Mouse (Mus musculus) lung, postnatal 0 days (tissue): ENCODE results near the gene Gm38655. TPM values are rescaled to one million over a fixed set of nuclear protein-coding genes. Genes with fewer than 3 reads are reported as not detected.

ENCODE experiments used
- ATAC-seq: fragments of 200-750 bp; cut with Nextera tagmentation; 2 replicates; pipeline ENCODE4 v1.8.0; 2017; ENCODE audit warnings: moderate library complexity
- DNase-seq: peaks from one replicate; pipeline ENCODE4 v3.0.0-alpha.2; 2016; ENCODE audit warnings: low spot score
- H3K27ac ChIP-seq: fragments of 300-500 bp; sonication (generic); 2 replicates; pipeline ENCODE4 v1.5.1; 2014; ENCODE audit warnings: antibody characterized with exemption, mild to moderate bottlenecking, low read length, mixed read lengths
- H3K27me3 ChIP-seq: fragments of 300-500 bp; sonication (generic); replicated peaks from 2 replicates; pipeline ENCODE4 v1.6.1; 2014; ENCODE audit warnings: low read length, mixed read lengths; ENCODE audit not compliant: insufficient read depth
- H3K36me3 ChIP-seq: fragments of 300-500 bp; sonication (generic); 2 replicates; pipeline ENCODE4 v1.6.1; 2014; ENCODE audit warnings: low read length, mixed read lengths; ENCODE audit not compliant: insufficient read depth
- H3K4me1 ChIP-seq: fragments of 300-500 bp; sonication (generic); 2 replicates; pipeline ENCODE4 v1.6.1; 2014; ENCODE audit warnings: antibody characterized with exemption, low read depth, low read length, mixed read lengths; ENCODE audit not compliant: insufficient read depth
- H3K4me2 ChIP-seq: fragments of 300-500 bp; sonication (generic); replicated peaks from 2 replicates; pipeline ENCODE4 v1.6.1; 2014; ENCODE audit warnings: low read depth, mild to moderate bottlenecking, low read length, moderate library complexity, mixed read lengths
- H3K4me3 ChIP-seq: fragments of 300-500 bp; sonication (generic); 2 replicates; pipeline ENCODE4 v1.5.1; 2014; ENCODE audit warnings: low read depth, low read length
- H3K9ac ChIP-seq: fragments of 300-500 bp; sonication (generic); replicated peaks from 2 replicates; pipeline ENCODE4 v1.6.1; 2014; ENCODE audit warnings: low read depth, mild to moderate bottlenecking
- H3K9me3 ChIP-seq: fragments of 300-500 bp; sonication (generic); 2 replicates; pipeline ENCODE4 v1.6.1; 2016; ENCODE audit warnings: low read length, mixed read lengths
- CTCF ChIP-seq: IDR thresholded peaks from 2 replicates; pipeline ENCODE4 v1.5.1; 2016; ENCODE audit warnings: antibody characterized with exemption, mild to moderate bottlenecking
- EP300 ChIP-seq: IDR thresholded peaks from 2 replicates; pipeline ENCODE4 v1.6.1; 2016; ENCODE audit warnings: antibody characterized with exemption, mild to moderate bottlenecking, control low read depth
- WGBS: fragments of 180-500 bp; shearing (Covaris S2); extraction: QIAGEN DNeasy Blood & Tissue Kit; methylation state at CpG from one replicate; pipeline ENCODE4 v1.1.7; 2014; 5-methylcytosine and 5-hydroxymethylcytosine counted together
- polyA plus RNA-seq: library from polyadenylated mRNA; unstranded; fragments of >200 nt; fragmentation: Nextera tagmentation; extraction: Ambion mirVana; gene quantifications from 2 replicates; pipeline ENCODE4 v1.2.1, GENCODE M21; 2015

Gene Gm38655
- polyA plus RNA-seq, 1 experiment from 2014 or later = 6.4 TPM

- no peak overlapping the region for H3K4me3 ChIP-seq
- no peak for DNase-seq
- H3K4me2 ChIP-seq = no peak overlapping the region
- ATAC-seq = no peak
- peaks cover 41% of the 10 kb centered on the region for H3K36me3 ChIP-seq
- no peaks in the 10 kb centered on the region for H3K27me3 ChIP-seq
- no peak overlapping the region for H3K27ac ChIP-seq
- no peaks in the 10 kb centered on the region for H3K4me1 ChIP-seq
- no peak overlapping the region for H3K9ac ChIP-seq
- WGBS = 92% methylated on average over 4 of the region's 4 CpGs
- TF ChIP-seq EP300 = no peak
- TF ChIP-seq CTCF = no peak
- H3K9me3 ChIP-seq = no peaks in the 10 kb centered on the region
Measured at GRCm38 (mm10) chr17:25202401-25202800, 27.1 kb upstream of the Gm38655 start.

DNA sequence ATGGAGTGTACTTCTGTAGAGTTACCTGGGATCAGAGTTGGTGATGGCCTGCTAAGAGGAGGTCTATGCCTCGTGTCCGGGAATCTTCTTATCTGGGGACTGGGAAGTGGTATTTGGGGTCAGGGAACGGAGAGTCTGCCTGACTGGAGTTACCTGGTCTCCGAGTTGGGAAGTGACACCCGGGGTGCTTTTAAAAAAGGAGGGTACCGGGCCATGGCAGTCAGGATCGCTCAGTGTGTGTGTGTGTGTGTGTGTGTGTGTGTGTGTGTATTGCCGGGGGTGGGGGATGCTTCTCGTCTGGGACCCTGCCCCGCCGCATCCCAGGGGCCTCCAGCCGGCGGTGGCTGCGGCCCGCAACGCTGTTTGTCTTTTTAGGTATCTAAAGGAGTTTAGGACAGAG, 13.8 kb upstream of the Gm38655 start:
- no peak for TF ChIP-seq EP300
- TF ChIP-seq CTCF = no peak
- Histone ChIP-seq H3K9me3 (no peaks in the 10 kb centered on the region), H3K9ac (peak overlapping the region; percentile 92), H3K4me3 (peak overlapping the region; percentile 96), H3K4me2 (peak overlapping the region; percentile 80), H3K27me3 (no peaks in the 10 kb centered on the region), H3K36me3 (no peaks in the 10 kb centered on the region; the same call in 1 of the 2 replicates), H3K27ac (no peak overlapping the region), H3K4me1 (peaks cover 15% of the 10 kb centered on the region)
- ATAC-seq (no peak), DNase-seq (no peak)
- 4% methylated on average over 15 of the region's 16 CpGs for WGBS

DNA sequence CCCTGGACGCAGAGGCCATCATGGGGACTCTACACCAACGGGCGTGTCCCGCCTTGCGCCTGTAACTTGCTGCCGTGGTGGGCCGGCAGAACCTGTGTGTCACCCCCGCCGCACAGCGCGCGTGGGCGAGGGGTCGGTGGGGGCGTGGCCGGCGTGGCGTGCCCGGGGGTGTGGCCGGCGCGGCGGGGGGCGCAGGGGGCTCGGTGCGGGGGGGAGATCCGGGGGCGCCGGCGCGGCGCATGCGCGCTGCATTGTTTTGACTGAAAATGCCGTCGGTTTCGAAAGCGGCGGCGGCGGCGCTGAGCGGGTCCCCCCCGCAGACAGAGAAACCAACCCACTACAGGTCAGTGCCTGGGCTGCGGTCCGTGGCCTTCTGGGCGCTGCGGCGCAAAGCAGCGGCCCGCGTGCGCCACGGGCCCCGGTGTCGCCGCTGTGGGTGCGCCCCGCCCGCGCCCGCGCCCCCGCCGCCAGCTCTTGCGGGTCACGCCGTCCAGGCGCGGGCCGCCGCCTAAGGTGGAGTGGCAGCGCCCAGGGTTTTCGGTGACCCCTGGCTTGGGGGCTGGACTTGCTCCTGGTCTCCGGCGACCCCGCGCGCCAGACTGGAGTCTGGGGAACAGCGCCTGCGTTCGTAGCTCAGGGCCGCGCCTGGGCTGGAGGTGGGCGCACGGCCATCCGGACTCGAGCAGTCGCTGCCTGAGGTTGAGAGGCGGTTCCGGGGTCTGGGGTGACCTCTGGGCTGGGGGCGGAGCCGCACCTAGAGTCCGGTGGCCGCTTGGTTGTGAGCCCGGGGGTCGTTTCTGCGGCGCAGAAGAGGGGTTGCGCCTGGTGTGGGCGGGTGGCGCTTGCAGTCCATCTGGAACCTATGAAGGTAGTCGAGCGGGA, 13.1 kb upstream of the Gm38655 start, which contains the start of gene Unkl:
TSS of gene Unkl (plus strand) at position 248 of the 882 bp plus-strand sequence.
- ATAC-seq (peak; percentile 62), DNase-seq (peak; percentile 77)
- Histone ChIP-seq H3K36me3 (no peaks in the 10 kb centered on the region; the same call in 1 of the 2 replicates), H3K9ac (peak within 1 kb of the TSS; percentile 92), H3K27ac (peak within 1 kb of the TSS; percentile 93), H3K4me1 (peaks cover 15% of the 10 kb centered on the region), H3K27me3 (no peaks in the 10 kb centered on the region), H3K4me2 (peak within 1 kb of the TSS; percentile 80), H3K9me3 (no peaks in the 10 kb centered on the region), H3K4me3 (peak within 1 kb of the TSS; percentile 96)
- under 1% methylated on average over 76 of the region's 104 CpGs for WGBS
- no peak for TF ChIP-seq CTCF
- TF ChIP-seq EP300 = no peak

- H3K9me3 ChIP-seq = no peaks in the 10 kb centered on the region
- no peaks in the 10 kb centered on the region for H3K27me3 ChIP-seq
- peak overlapping the region; percentile 92 for H3K9ac ChIP-seq
- TF ChIP-seq CTCF (no peak), EP300 (no peak)
- no peak for ATAC-seq
- peak overlapping the region; percentile 80 for H3K4me2 ChIP-seq
- WGBS = 8% methylated on average over 11 of the region's 11 CpGs
- no peak for DNase-seq
- H3K36me3 ChIP-seq = no peaks in the 10 kb centered on the region; the same call in 1 of the 2 replicates
- H3K4me1 ChIP-seq = peaks cover 15% of the 10 kb centered on the region
- H3K4me3 ChIP-seq = peak overlapping the region; percentile 96
- peak overlapping the region; percentile 93 for H3K27ac ChIP-seq
Measured at GRCm38 (mm10) chr17:25187784-25188149, 12.5 kb upstream of the Gm38655 start.

GRCm38 (mm10) chr17:25184961-25185360, 9.7 kb upstream of the Gm38655 start:
- H3K4me3 ChIP-seq = peak overlapping the region; percentile 58
- DNase-seq = peak; percentile 27
- H3K36me3 ChIP-seq = no peaks in the 10 kb centered on the region
- peaks cover 14% of the 10 kb centered on the region for H3K4me1 ChIP-seq
- H3K27me3 ChIP-seq = no peaks in the 10 kb centered on the region
- H3K4me2 ChIP-seq = peak overlapping the region; percentile 97
- no peak for TF ChIP-seq EP300
- no peak for TF ChIP-seq CTCF
- whole genome bisulfite sequencing = 6% methylated on average over 17 of the region's 17 CpGs
- H3K27ac ChIP-seq = 0 out of 2 replicates have a peak overlapping the region, but pooled peaks have one; percentile 4
- no peaks in the 10 kb centered on the region for H3K9me3 ChIP-seq
- peak overlapping the region; percentile 65 for H3K9ac ChIP-seq
- ATAC-seq = peak; percentile 3; the same call in 1 of the 2 replicates

DNA sequence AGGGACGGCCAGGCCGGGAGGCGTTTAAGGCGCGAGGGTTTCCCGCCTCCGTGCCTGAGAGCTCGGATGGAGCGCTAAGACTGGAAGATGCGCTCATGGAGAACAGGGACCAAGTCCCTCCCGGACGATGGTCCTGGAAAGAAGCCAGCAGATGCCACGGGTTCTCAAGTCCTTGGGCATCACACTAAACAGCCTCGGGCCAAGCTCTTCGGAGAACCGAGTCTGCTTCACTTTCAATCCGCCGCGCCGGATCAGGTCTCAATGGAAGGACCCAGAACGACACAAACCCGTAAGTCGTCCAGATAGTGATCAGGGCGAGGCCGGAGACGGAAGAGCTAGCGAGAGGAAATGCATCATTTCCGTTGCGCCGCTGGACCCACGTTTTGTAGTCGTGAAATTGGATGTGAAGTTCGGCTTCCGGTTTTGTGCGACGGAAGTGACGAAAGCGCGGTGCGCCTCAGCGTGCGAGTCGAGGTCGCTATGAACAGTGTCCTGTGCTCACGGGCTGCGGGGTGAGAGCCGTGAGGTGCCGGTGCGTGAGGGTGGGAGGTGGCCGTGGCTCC, 8.9 kb upstream of the Gm38655 start, which contains the start of gene BC003965:
TSS of gene BC003965 (plus strand) at position 426 of the 563 bp plus-strand sequence.
- under 1% methylated on average over 50 of the region's 50 CpGs for WGBS
- Histone ChIP-seq H3K4me1 (peaks cover 7% of the 10 kb centered on the region; the same call in 1 of the 2 replicates), H3K27ac (peak within 1 kb of the TSS; percentile 91), H3K9ac (peak within 1 kb of the TSS; percentile 65), H3K27me3 (no peaks in the 10 kb centered on the region), H3K9me3 (no peaks in the 10 kb centered on the region), H3K4me3 (peak within 1 kb of the TSS; percentile 58), H3K36me3 (no peaks in the 10 kb centered on the region), H3K4me2 (peak within 1 kb of the TSS; percentile 97)
- ATAC-seq (peak; percentile 92), DNase-seq (peak; percentile 98)
- TF ChIP-seq CTCF = no peak
- peak; percentile 93 for TF ChIP-seq EP300
